Mouse (Mus musculus) limb, embryonic 10.5 days (tissue): ENCODE data around the gene Dnajc10. TPM values are rescaled to one million over a fixed set of nuclear protein-coding genes. Genes with fewer than 3 reads are reported as not detected.

Source experiments
- DNase-seq: peaks from one replicate; pipeline ENCODE4 v3.0.0-alpha.2; 2017; ENCODE audit warnings: low spot score
- H3K27ac ChIP-seq: fragments of 300-500 bp; sonication (generic); 2 replicates; pipeline ENCODE4 v1.5.1; 2016; ENCODE audit warnings: mild to moderate bottlenecking
- H3K27me3 ChIP-seq: fragments of 300-500 bp; sonication (generic); 2 replicates; pipeline ENCODE4 v1.6.1; 2016; ENCODE audit warnings: low read depth, mild to moderate bottlenecking; ENCODE audit not compliant: poor library complexity, severe bottlenecking
- H3K36me3 ChIP-seq: fragments of 300-500 bp; sonication (generic); 2 replicates; pipeline ENCODE4 v1.6.1; 2016; ENCODE audit warnings: mild to moderate bottlenecking, moderate library complexity
- H3K4me1 ChIP-seq: fragments of 300-500 bp; sonication (generic); 2 replicates; pipeline ENCODE4 v1.6.1; 2016
- H3K4me3 ChIP-seq: fragments of 300-500 bp; sonication (generic); 2 replicates; pipeline ENCODE4 v1.5.1; 2016; ENCODE audit warnings: mild to moderate bottlenecking, moderate library complexity
- H3K9me3 ChIP-seq: fragments of 300-500 bp; sonication (generic); replicated peaks from 2 replicates; pipeline ENCODE4 v1.6.1; 2016; ENCODE audit warnings: mild to moderate bottlenecking
- WGBS: fragments of 180-500 bp; shearing (Covaris S2); methylation state at CpG from one replicate; pipeline ENCODE4 v1.1.7; 2016; 5-methylcytosine and 5-hydroxymethylcytosine counted together
- polyA plus RNA-seq: library from polyadenylated mRNA; unstranded; fragments of >200 nt; fragmentation: Nextera tagmentation; extraction: Ambion mirVana; gene quantifications from 2 replicates; pipeline ENCODE4 v1.2.1, GENCODE M21; 2016

Dnajc10 gene
- polyA plus RNA-seq, 1 experiment from 2014 or later: 93.8 TPM

GRCm38 (mm10) chr2:80371458-80371857 lies 56.2 kb downstream of the Dnajc10 start:
- H3K4me1 ChIP-seq: no peaks in the 10 kb centered on the region
- no peak for DNase-seq
- WGBS: 88% methylated on average over 8 of the region's 8 CpGs
- H3K36me3 ChIP-seq: no peaks in the 10 kb centered on the region
- no peaks in the 10 kb centered on the region for H3K27me3 ChIP-seq
- no peaks in the 10 kb centered on the region for H3K9me3 ChIP-seq
- H3K4me3 ChIP-seq: no peak overlapping the region
- H3K27ac ChIP-seq: no peak overlapping the region

GRCm38 (mm10) chr2:80374892-80375291 lies 59.6 kb downstream of the Dnajc10 start:
- Histone ChIP-seq H3K4me3 (no peak overlapping the region), H3K4me1 (no peaks in the 10 kb centered on the region), H3K36me3 (peaks cover 3% of the 10 kb centered on the region; the same call in 1 of the 2 replicates), H3K9me3 (peaks cover 6% of the 10 kb centered on the region), H3K27me3 (no peaks in the 10 kb centered on the region), H3K27ac (no peak overlapping the region)
- no peak for DNase-seq

- whole genome bisulfite sequencing: 88% methylated on average over 5 of the region's 5 CpGs
- H3K36me3 ChIP-seq: peaks cover 3% of the 10 kb centered on the region; the same call in 1 of the 2 replicates
- no peaks in the 10 kb centered on the region for H3K27me3 ChIP-seq
- no peak for DNase-seq
- H3K9me3 ChIP-seq: peaks cover 6% of the 10 kb centered on the region
- H3K4me3 ChIP-seq: no peak overlapping the region
- peaks cover 14% of the 10 kb centered on the region for H3K4me1 ChIP-seq
- no peak overlapping the region for H3K27ac ChIP-seq
Measured at GRCm38 (mm10) chr2:80379848-80380247, 64.6 kb downstream of the Dnajc10 start.

- 57% methylated on average over 4 of the region's 4 CpGs for WGBS
Measured at GRCm38 (mm10) chr2:80384447-80384846, 69.2 kb downstream of the Dnajc10 start.

GRCm38 (mm10) chr2:80386255-80386654 lies 71.0 kb downstream of the Dnajc10 start:
- Histone ChIP-seq H3K4me3 (no peak overlapping the region), H3K36me3 (no peaks in the 10 kb centered on the region), H3K27ac (no peak overlapping the region), H3K27me3 (no peaks in the 10 kb centered on the region), H3K4me1 (peaks cover 20% of the 10 kb centered on the region), H3K9me3 (no peaks in the 10 kb centered on the region)
- WGBS: 97% methylated on average over 2 of the region's 2 CpGs
- DNase-seq: no peak

More at GRCm38 (mm10) chr2:80384447-80384846, 69.2 kb downstream of the Dnajc10 start:
- Histone ChIP-seq H3K9me3 (no peaks in the 10 kb centered on the region), H3K4me1 (peaks cover 20% of the 10 kb centered on the region), H3K27me3 (no peaks in the 10 kb centered on the region), H3K27ac (no peak overlapping the region), H3K36me3 (no peaks in the 10 kb centered on the region), H3K4me3 (no peak overlapping the region)
- DNase-seq: no peak

GRCm38 (mm10) chr2:80387668-80388067 lies 72.4 kb downstream of the Dnajc10 start:
- H3K9me3 ChIP-seq: no peaks in the 10 kb centered on the region
- no peak overlapping the region for H3K27ac ChIP-seq
- WGBS: 82% methylated on average over 9 of the region's 9 CpGs
- H3K4me3 ChIP-seq: no peak overlapping the region
- no peaks in the 10 kb centered on the region for H3K36me3 ChIP-seq
- no peaks in the 10 kb centered on the region for H3K27me3 ChIP-seq
- no peak for DNase-seq
- H3K4me1 ChIP-seq: peaks cover 15% of the 10 kb centered on the region

- Histone ChIP-seq H3K4me3 (no peak overlapping the region), H3K36me3 (no peaks in the 10 kb centered on the region), H3K4me1 (peaks cover 15% of the 10 kb centered on the region), H3K27me3 (no peaks in the 10 kb centered on the region), H3K9me3 (no peaks in the 10 kb centered on the region), H3K27ac (no peak overlapping the region)
- no peak for DNase-seq
- 92% methylated on average over 3 of the region's 3 CpGs for WGBS
Measured at GRCm38 (mm10) chr2:80388341-80388740, 73.1 kb downstream of the Dnajc10 start.

GRCm38 (mm10) chr2:80396057-80396456 lies 80.8 kb downstream of the Dnajc10 start:
- peak overlapping the region; percentile 81; the same call in 1 of the 2 replicates for H3K27ac ChIP-seq
- H3K4me3 ChIP-seq: no peak overlapping the region
- H3K9me3 ChIP-seq: no peaks in the 10 kb centered on the region
- H3K27me3 ChIP-seq: no peaks in the 10 kb centered on the region
- 11% methylated on average over 7 of the region's 7 CpGs for WGBS
- no peaks in the 10 kb centered on the region for H3K36me3 ChIP-seq
- peaks cover 52% of the 10 kb centered on the region for H3K4me1 ChIP-seq
- DNase-seq: peak; percentile 71

- Histone ChIP-seq H3K9me3 (no peaks in the 10 kb centered on the region), H3K36me3 (no peaks in the 10 kb centered on the region), H3K4me1 (peaks cover 52% of the 10 kb centered on the region), H3K27ac (peak overlapping the region; percentile 81), H3K27me3 (no peaks in the 10 kb centered on the region), H3K4me3 (no peak overlapping the region)
- 12% methylated on average over 3 of the region's 3 CpGs for WGBS
- no peak for DNase-seq
Measured at GRCm38 (mm10) chr2:80396864-80397263, 81.6 kb downstream of the Dnajc10 start.

- Histone ChIP-seq H3K9me3 (no peaks in the 10 kb centered on the region), H3K27me3 (no peaks in the 10 kb centered on the region), H3K36me3 (no peaks in the 10 kb centered on the region), H3K4me1 (peaks cover 62% of the 10 kb centered on the region), H3K4me3 (no peak overlapping the region), H3K27ac (peak overlapping the region; percentile 81)
- no peak for DNase-seq
- 13% methylated on average over 3 of the region's 3 CpGs for WGBS
Measured at GRCm38 (mm10) chr2:80398595-80399099, 83.4 kb downstream of the Dnajc10 start.

Other genes with a start within 250 kb of the Dnajc10 start
- gene Pde1a, start 186.0 kb upstream of the Dnajc10 start, polyA plus RNA-seq: 0.31 and 0.54 TPM in 2 replicates
- not detected in 2 replicates for gene Prdx6b, start 23.0 kb upstream of the Dnajc10 start, polyA plus RNA-seq
- gene Frzb, start 132.2 kb downstream of the Dnajc10 start, polyA plus RNA-seq: 87.4 and 111 TPM in 2 replicates